Mouse (Mus musculus) urinary bladder, adult 2 months (tissue): ENCODE results near the gene Ninj2. TPM values are rescaled to one million over a fixed set of nuclear protein-coding genes. Genes with fewer than 3 reads are reported as not detected.

Experiments
- polyA plus RNA-seq: library from polyadenylated mRNA; depleted of rRNA; stranded (reverse); fragments of >200 nt; gene quantifications from 2 replicates; pipeline ENCODE4 v1.2.3, GENCODE M21; 2012; rRNA removed

The Ninj2 gene
- polyA plus RNA-seq, 1 experiment: 0.10 TPM

Other genes starting within 250 kb of the Ninj2 start
- 10.6 and 13.7 TPM in 2 replicates for gene Erc1, start 245.2 kb upstream of the Ninj2 start, polyA plus RNA-seq
- 28.8 and 39.4 TPM in 2 replicates for gene Rad52, start 190.7 kb upstream of the Ninj2 start, polyA plus RNA-seq
- gene Wnk1, start 54.7 kb upstream of the Ninj2 start, polyA plus RNA-seq: 150 and 156 TPM in 2 replicates
- gene D330020A13Rik, start 201.0 kb downstream of the Ninj2 start, polyA plus RNA-seq: not detected in 2 replicates
- 0.40 and 0.45 TPM in 2 replicates for gene B4galnt3, start 201.2 kb downstream of the Ninj2 start, polyA plus RNA-seq